Mouse (Mus musculus) layer of hippocampus, adult 11-12 months (tissue): ENCODE data around the gene Ppm1h.

Experiments used
- DNase-seq: peaks from one replicate; pipeline ENCODE4 v3.0.0; 2022; ENCODE audit warnings: low spot score

Ppm1h gene

DNA sequence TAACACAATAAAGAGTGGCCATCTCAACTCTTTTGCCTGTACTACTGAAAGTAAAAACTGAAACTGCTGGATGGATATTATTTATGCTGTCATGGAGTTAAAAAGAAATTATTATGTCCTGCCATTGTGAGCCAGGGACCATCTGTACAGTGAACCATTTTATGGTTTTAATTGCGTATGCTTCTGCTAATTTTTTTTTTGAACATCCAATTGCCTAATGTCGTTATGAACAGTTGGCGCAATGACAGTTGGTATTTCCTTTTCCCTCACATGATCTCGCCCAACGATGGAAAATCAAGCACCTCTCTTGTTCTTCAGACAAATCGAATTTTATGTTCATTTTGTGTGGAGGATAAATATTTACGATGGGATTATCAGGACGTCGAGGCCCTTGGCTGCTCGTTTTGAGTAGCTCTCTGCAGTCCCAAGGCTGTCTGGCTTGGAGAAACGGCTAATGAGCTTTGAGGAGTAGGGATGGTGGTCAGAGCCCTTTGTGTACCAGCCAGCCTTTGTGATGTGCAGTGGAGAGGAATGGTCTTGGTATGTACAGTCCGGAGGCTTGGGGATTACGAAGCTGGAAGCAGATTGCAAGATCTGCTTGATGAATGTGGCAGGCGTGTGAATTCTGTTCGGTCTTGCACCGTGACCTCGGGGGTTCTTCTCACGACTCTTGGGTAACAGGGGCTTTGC lies 183.3 kb downstream of the Ppm1h start:
- no peak for DNase-seq

DNA sequence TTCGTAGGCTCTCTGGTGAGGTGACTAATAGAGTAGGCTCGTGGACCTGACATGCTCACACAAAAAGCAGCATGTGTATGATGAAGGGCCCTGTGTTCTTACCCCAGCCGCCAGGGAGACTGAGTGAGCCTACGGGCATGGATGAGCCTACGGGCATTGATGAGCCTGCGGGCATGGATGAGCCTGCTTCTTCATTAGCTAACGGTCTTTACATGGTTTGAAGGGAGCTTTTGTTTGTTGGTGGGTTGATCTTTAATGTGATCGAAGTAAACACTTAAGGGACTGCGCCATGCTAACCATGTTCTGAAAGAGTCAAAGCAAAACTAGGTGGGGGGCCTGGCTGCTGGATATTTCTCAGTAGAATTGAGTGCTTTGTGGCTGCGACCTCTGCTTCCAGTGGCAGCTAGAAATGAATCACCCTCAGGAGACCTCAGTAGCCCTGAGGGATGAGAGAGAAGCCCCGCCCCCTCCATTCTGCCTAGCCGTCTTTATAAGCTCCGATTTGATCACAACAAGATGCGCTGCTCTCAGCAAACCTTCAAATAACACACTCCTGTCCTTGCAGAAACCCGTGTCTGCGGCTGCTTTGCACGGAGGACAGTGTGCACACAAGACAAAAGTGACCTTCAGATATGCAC lies 183.9 kb downstream of the Ppm1h start:
- no peak for DNase-seq

DNA sequence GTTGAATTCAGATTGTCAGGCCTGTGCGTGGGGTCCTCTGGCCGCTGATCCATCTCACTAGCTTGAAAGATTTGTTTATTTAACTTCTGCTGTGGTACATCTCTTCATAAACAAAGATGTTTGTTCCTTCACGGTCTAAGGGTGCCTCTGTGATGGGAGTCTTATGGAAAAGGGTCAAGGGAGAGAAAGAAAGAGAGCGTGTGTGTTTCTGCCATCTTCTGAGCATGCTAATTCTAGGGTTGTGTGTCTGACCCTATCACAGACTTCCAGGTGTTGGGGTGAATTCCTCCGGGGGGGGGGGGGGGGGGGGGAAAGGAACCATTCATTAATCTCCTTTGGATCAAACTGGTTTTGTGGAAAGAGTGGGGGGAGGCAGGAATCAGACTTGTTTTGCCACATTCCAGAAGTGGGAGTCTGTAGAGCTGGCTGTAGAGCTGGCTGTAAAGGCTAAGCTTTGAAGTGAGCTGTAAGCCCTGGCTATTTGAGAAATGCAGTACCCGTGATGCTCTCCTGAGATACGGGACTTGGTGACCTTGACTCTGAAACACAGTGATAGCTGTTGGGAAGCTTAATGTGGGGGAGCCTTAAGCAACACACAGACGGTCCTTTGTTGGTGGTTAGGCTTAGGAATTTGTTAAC lies 191.4 kb downstream of the Ppm1h start:
- no peak for DNase-seq

DNA sequence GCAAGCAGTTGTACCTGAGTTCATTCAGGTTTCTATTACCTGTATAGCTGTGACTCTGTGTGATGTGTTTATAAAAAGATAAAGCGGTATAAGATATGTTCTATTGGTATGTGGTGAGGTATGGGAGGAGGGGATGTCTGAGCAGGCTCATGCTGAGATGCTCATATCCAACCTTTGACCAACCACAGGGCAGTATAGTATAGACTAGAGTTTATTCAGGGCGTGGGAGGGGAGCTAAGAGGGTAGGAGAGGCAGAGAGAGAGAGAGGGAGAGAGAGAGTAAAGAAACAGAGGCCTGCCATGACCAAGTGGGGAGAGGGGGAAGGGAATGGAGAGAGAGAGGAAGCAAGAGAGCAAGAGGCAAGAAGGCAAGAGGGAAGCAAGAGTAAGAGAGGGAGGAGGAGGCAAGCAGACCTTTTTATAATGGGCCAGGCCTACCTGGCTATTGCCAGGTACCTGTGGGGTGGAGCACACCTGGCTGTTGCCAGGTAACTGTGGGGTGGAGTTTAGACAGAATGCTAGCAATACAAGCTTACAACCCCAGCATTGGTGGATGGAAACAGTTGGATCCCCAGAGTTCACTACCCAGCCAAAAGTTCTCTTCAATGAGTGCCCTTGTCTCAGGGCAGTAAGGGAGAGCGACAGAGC lies 192.4 kb downstream of the Ppm1h start:
- no peak for DNase-seq

DNA sequence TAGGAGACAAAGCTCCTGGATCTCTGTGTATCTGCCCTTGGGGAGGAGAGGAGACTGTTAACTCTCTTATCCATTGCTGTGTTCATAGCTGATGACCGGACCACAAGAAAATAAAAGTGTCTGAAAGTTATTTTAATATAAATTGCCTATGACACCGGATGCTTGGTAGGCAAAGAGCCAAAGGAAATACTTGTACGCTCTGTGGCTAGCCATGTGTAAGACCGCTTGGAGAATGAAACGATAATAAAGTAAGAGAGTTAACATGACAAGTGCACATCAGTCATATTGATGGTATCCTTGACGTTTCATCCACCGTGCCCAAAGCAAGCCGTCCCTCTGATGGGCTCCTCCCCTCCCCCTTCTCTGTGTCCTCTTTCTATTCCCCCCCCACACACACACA lies 194.2 kb downstream of the Ppm1h start:
- no peak for DNase-seq

DNA sequence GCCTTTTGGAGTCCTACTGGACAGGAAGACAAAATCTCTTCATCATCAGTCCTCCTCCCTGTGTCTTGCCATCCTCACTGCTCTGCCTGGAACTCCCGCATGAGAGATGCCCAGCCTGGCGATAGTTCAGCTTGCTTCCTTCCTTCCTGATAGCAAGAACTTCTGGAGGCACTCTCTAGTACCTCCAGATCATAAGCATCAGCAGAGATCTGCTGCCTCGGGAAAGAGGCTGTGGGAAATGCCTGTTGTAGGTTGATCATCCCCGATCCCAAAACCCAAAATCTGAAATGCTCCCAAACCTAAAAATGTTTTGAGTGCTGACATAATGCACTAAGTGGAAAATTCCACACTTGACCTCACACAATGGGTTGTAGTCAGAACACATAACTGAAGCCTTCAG lies 198.4 kb downstream of the Ppm1h start:
- DNase-seq, result no peak

DNA sequence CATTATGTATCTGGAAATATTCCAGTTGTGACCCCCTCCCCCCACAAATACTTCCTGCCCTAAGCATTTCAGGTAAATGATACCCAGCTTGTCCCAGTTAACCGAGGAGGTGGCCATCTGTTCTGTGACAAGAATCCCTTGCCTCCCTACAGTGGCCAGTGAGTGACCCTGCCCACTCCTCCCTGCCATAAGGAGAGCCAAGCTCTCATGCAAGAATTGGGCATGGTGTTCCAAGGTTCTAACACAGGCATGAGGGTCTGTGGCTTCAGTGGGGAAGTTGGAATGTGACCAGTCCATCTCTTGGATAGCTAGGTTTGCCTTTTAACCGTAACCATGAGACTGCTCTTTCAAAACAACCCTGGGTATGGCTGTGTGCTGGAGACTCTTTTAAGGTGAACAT lies 198.9 kb downstream of the Ppm1h start:
- no peak for DNase-seq

DNA sequence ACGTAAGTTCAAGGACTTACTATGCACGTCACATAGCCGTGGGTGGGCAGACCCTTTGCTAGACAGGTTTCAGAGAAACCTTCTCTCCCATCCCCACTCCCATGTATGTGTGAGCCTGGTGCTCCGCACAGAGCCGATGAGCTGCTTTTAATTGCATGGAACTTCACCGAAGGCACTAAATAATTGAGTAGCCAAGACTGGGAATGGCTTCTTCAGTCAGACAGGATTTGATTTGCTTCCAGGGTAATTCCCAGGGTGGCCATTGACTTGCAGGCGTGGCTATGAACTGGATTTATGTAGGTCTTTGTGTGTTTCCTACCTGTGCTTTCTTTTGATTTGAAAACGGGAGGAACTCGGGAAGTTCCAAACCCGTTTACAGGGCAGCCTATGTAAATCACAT lies 202.9 kb downstream of the Ppm1h start:
- DNase-seq, result no peak

DNA sequence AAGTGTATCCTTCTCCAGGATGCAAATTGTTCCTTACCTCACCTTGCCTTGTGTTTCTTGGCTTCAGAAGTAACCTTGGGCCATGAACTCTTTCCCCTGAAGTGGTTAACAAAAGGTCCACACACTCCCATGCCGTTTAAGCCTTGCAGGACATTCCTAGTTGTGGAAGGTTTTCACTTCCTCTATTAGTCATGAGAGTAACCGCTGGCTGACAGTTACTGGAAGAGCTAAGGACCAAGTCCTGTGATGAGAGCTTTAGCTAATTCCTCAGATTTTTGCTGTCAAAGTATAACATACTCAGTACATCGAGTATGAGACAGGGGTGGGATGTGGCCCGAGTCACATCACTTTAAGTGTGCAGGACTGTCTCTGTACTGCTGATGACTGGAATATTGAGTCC lies 204.1 kb downstream of the Ppm1h start:
- DNase-seq, result no peak

DNA sequence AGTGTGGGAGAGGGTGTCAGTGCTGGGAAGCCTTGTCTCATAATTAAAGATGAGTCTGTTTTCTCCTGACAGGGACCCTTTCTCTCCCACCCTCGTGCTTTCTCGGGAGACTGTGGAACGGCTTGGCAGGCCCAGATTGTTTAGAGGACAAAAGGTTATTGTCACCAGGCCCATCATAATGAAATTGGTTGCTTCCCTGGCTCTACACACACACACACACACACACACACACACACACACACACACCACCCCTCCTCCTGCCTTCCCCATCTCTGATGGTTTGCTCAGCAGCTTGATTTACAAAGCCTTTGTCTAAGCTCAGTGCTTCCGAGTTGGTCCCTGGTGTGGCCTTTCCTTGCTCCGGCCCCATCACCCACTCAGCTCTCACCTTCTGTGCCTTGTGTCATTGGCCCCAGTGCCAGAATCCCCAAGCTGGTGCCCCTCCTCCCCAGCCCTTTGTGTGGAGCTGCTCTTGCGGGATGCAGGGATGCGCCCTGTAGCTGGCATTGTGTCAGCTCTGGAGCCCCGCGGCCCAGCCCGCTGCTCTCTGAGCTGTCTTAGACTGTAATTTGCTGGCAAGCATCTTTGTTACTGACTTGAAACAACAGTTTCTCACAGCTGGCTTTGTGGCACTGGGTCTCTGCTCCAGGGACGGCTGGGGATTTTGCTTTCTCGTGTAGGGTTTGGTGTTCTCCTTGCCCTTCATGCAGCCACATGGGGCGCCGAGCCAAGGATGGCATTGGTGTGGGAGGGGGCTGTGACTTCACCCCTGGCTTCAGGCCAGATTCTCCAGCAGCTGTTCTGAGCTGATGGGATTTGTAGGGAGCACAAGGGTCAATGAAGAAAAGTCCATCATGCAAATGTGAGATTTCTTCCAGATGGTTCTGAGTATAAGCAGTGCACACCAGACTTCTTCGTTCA lies 205.5 kb downstream of the Ppm1h start:
- peak; percentile 77 for DNase-seq

DNA sequence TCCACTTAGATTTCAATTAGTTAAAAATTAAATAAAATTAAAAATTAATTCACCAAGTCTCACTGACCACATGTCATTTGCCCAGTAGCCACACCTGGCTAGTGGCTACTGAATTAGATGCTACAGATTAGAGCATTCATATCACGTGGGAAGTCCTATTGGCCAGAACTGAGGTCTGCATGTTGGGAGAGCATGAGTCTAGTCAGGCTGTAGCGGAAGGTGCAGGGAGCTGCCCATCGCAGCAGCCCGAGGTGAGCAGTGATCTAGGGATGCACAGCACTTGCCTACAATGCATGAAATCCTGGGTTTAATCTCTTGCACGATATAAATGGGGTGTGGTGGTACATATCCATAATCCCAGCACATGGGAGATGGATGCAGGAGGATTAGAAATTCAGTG lies 206.7 kb downstream of the Ppm1h start:
- no peak for DNase-seq

DNA sequence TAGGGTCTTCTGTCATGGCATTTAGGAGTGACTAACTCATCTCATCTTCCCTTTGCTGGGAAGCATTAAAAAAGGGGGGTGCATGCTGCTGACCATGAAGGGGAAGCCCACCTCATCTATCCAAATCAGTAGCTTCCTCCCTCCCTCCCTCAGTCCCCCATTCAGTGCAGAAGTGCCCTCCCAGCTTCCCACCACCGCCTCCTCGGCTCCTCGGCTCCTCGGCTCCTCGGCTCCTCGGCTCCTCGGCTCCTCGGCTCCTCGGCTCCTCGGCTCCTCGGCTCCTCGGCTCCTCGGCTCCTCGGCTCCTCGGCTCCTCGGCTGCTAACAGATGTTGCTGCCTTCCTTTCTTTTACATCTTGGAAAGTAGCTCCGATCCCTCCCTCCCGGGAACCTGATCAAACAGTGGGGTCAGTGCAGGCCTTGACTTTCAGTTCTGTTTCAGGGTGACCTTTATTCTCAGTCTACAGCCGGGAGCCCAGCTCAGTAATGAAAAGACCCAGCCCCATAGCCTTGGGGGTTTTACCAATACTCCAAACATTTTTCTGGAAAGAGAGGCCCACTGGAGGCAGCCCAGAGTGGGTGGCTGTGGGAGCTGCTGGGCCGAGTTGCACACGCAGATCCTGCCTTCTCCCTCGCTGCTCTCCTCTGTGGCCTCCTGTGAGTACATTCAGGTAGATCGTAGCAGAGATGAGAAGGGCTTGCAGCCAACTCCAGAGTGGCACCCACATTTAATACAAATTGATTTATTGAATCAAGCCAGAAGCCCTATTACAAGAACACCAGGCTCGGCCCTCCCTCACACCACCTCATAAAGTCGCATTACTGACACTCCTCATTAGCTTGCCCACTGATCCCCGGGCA lies 207.7 kb downstream of the Ppm1h start:
- no peak for DNase-seq

DNA sequence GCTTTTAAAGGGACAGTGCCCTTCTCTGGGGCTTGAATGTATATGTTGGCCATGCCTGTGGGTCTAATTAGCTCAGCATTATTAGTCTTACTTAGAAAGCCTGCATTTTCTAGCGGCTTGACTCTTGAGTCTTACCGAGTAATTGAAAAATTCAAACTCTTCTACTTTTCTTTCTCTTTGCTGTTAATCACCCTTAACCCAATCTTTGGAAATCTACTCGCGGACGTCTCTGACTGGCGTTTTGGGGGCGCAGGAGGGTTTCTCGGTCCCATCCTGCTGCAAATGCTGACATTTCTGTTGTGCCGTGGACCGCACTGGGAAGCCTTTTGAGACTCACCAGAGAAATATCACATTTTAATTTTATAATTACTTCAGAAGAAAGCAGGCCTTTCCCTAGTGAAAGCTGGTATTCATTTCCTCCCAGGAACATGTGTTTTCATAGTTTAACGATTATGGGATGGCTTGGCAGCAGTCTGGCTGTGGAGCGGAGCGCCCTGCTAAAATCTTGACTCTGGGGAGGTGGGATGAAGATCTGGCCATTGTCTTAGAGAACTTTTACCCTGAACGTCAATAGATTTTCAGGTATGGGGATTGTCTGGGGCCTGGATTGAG lies 208.5 kb downstream of the Ppm1h start:
- no peak for DNase-seq

DNA sequence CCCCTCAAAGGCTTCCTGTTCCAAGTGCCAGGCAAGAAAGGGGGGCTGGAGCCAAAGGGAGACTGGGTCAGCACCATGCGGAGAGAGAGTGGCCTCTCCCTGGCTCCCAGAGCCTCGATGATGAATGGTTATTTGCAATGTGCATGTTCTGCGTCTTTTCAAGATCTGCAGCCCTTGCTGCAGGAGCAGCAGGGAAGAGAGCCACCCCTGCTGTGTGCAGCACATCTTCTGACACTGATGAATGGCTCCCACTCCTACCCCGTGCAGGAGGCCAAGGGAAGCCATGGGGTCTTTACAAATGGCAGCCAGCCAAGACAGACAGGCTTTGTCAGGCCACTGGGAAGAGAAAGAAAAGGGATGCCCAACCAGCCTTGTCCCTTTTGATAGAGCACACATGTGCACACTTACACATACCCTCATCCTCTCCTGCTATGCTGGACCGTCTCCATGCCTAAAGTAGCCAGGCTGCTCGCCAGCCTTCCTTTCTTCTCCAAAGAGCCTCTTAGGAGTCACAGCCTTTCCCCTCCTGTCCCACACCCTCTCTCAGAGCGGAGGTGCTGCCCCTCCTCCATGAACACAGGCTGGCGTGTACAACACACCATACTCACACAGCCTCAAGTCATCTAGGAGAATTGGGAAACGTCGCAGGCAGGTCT lies 209.1 kb downstream of the Ppm1h start:
- no peak for DNase-seq

DNA sequence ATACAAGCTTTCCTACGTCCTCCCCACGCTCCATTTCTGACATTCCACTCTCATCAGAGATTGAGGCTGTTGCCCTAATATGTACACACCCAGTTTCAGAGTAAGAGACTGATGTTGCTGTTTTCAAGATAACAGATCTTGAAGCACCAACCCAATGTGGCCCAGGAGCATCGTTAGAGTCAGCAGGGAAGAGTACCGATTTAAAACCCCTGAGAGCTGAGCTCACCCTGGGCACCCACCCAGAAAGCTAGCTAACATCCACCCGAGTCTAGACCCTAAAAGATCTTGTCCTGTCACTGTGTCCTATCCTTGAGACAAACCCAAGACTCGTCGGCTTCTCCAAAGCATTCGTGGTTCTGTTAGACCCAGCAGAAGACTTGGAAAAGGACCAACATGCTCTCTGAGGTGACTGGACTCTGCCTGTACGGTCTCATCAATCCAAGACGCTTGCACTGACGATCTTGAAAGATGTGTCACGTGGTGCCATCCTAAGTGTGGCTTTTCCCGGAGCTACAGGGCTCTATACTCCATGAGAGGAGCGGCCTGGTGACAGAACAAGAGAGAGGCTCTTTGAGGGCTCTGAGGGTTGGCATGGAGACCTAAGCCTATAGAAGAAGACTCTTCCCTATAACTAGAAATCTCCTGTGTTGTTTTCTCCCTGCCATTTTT lies 212.3 kb downstream of the Ppm1h start:
- no peak for DNase-seq

DNA sequence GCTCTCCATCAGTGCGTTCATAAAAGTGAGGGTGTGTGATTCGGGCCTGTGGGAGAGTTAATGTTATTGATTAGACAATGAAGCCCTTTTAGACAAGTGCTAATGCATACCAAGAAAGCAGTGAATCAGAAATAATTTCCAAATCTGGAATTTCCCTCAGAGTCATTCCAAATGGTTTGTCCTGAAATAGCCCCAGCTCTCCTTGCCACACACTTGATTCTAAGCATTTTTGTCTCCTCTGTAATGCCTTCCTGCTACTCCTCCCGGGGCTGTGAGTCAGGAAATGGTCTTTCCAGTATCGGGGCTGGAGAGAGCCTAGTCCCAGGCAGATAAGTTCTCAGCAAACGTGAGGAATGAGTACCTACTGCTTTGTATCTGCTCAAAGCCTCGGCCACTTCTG lies 212.9 kb downstream of the Ppm1h start:
- DNase-seq, result no peak

DNA sequence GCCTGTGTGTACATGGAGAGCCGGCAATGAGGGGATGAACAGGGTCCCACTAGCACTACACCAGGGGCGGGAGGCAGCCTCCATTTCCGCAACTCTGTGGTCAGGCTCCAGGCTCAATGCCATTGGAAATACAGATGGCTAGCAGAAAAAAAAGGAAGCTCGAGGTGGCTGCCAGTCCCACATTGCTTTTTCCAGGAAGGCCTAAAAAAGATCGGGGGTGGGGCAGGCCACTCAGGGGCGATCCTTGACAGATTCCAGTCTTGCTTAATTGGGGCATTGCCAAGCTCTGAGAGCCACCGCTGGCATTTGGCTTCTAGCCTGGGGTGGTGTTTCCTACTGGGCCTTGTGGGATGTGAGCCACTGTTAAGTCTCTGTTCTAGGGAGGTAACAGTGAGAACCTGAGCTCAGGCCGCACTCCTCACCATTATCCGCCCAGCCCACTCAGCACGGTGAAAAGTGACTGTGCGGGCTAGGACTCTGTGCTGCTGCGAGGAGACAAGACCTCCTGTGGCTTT lies 216.1 kb downstream of the Ppm1h start:
- peak; percentile 61 for DNase-seq

DNA sequence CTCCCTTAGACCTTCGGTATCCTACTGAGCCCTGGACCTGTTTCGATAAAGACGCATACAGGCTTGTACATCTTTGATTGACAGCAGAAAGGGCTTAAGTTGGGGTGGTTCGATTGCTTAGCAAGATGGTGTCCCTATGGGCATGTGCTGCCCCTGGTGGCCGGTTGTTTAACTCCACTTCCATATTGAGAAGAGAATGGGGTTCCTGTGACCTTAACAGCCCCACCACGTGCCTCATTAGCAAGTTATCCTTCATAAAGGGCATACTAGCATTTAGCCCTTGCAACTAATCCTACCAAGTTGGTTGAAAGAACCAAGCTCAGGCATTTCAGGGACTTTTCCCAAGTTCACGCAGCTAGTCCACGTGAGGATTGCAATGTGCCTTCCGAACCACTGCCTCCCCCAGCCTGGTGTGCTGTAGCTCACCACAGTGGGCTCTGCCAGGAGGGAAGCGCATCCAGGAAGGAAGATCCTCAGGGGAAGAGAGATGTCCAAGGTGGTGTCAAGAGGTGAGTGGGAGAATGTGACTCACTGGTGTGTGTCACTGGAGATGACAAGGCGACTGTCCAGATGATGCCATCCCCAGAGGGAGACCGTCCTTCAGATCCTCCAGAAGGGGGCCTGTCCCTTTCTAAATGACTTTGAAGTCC lies 216.7 kb downstream of the Ppm1h start:
- DNase-seq, result peak; percentile 70

DNA sequence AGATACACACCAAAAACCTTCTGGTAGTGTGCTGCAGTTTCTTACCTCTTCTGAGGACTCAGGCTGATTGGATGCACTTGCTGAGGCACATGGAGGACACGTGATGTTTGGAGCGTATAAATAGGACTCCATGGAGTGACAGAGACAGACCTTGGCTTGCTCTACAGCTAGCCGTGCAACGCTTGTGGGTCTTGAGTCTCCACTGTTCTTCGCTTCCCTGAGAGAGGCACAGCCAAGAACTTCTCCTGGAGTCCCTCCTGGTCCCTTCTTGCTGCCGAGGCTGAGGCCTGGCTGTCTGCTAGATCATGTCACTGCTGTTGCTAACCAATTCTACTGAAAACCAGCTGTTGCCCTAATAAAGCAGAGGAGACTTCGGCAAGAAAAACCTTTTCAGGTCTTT lies 221.4 kb downstream of the Ppm1h start:
- no peak for DNase-seq
